Mouse (Mus musculus) neural tube, embryonic 11.5 days (tissue): ENCODE results near the gene Hectd4. TPM values are rescaled to one million over a fixed set of nuclear protein-coding genes. Genes with fewer than 3 reads are reported as not detected.

Source experiments
- ATAC-seq: fragments of 200-750 bp; cut with Nextera tagmentation; 2 replicates; pipeline ENCODE4 v1.8.0; 2017; ENCODE audit warnings: moderate number of reproducible peaks, mild to moderate bottlenecking, moderate TSS enrichment, moderate library complexity; ENCODE audit not compliant: insufficient read depth, low FRiP score, low TSS enrichment
- DNase-seq: peaks from one replicate; pipeline ENCODE4 v3.0.0-alpha.2; 2015; ENCODE audit warnings: low spot score
- H3K27ac ChIP-seq: fragments of 300-500 bp; sonication (generic); 2 replicates; pipeline ENCODE4 v1.5.1; 2014; ENCODE audit warnings: low read depth, mild to moderate bottlenecking, low read length
- H3K27me3 ChIP-seq: fragments of 300-500 bp; sonication (generic); 2 replicates; pipeline ENCODE4 v1.6.1; 2014; ENCODE audit warnings: mild to moderate bottlenecking, low read length, mixed read lengths; ENCODE audit not compliant: control insufficient read depth, insufficient read depth
- H3K36me3 ChIP-seq: fragments of 300-500 bp; sonication (generic); 2 replicates; pipeline ENCODE4 v1.6.1; 2014; ENCODE audit warnings: mild to moderate bottlenecking, low read length, moderate library complexity, mixed read lengths; ENCODE audit not compliant: control insufficient read depth, insufficient read depth
- H3K4me1 ChIP-seq: fragments of 300-500 bp; sonication (generic); 2 replicates; pipeline ENCODE4 v1.6.1; 2014; ENCODE audit warnings: low read length, mixed read lengths; ENCODE audit not compliant: control insufficient read depth, insufficient read depth
- H3K4me2 ChIP-seq: fragments of 300-500 bp; sonication (generic); 2 replicates; pipeline ENCODE4 v1.6.1; 2014; ENCODE audit warnings: low read depth, mild to moderate bottlenecking, moderate library complexity
- H3K4me3 ChIP-seq: fragments of 300-500 bp; sonication (generic); 2 replicates; pipeline ENCODE4 v1.5.1; 2014; ENCODE audit warnings: low read depth, low read length
- H3K9ac ChIP-seq: fragments of 300-500 bp; sonication (generic); 2 replicates; pipeline ENCODE4 v1.6.1; 2014; ENCODE audit warnings: mild to moderate bottlenecking, low read length
- H3K9me3 ChIP-seq: fragments of 300-500 bp; sonication (generic); 2 replicates; pipeline ENCODE4 v1.6.1; 2016; ENCODE audit warnings: low read length; ENCODE audit not compliant: control insufficient read depth
- WGBS: fragments of 180-500 bp; shearing (Covaris S2); extraction: QIAGEN DNeasy Blood & Tissue Kit; methylation state at CpG from one replicate; pipeline ENCODE4 v1.1.7; 2014; 5-methylcytosine and 5-hydroxymethylcytosine counted together
- polyA plus RNA-seq: library from polyadenylated mRNA; unstranded; fragments of >200 nt; fragmentation: Nextera tagmentation; extraction: Ambion mirVana; gene quantifications from 2 replicates; pipeline ENCODE4 v1.2.1, GENCODE M21; 2014

Hectd4 gene
- polyA plus RNA-seq, 1 experiment from 2014 or later: 11.7 TPM

GRCm38 (mm10) chr5:121392667-121393380, 172.8 kb downstream of the Hectd4 start:
- ATAC-seq: no peak
- Histone ChIP-seq H3K4me3 (no peak overlapping the region), H3K27me3 (no peaks in the 10 kb centered on the region), H3K4me1 (no peaks in the 10 kb centered on the region), H3K9ac (no peak overlapping the region), H3K36me3 (no peaks in the 10 kb centered on the region), H3K9me3 (no peaks in the 10 kb centered on the region), H3K4me2 (no peak overlapping the region), H3K27ac (no peak overlapping the region)
- 66% methylated on average over 16 of the region's 16 CpGs for WGBS
- no peak for DNase-seq

- Histone ChIP-seq H3K36me3 (no peaks in the 10 kb centered on the region), H3K4me2 (no peak overlapping the region), H3K4me1 (no peaks in the 10 kb centered on the region), H3K9me3 (no peaks in the 10 kb centered on the region), H3K9ac (no peak overlapping the region), H3K27me3 (no peaks in the 10 kb centered on the region), H3K27ac (no peak overlapping the region), H3K4me3 (no peak overlapping the region)
- 80% methylated on average over 3 of the region's 3 CpGs for WGBS
- ATAC-seq: no peak
- no peak for DNase-seq
These were observed 173.4 kb downstream of the Hectd4 start for GRCm38 (mm10) chr5:121393402-121393801.

DNA sequence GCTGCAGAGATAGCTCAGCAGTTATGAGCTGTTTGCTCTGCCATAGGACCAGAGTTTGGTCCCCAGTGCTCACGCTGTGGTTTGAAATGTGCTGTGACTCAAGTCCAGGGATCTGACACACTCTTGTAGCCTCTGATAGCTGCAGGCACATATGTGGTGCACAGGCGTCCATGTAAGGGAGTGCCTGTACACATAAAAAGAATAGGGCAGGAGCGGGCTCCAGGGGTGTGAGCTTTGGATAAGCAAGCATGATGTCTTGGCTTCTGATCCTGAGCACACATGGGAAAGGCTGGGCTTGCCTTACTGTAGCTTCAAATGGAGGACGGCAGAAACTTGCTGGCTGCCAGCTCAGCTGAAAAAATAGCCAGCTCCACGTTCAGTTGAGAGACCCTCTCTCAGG, 175.6 kb downstream of the Hectd4 start:
- no peak overlapping the region for H3K4me3 ChIP-seq
- no peak overlapping the region for H3K9ac ChIP-seq
- ATAC-seq: no peak
- H3K9me3 ChIP-seq: no peaks in the 10 kb centered on the region
- no peaks in the 10 kb centered on the region for H3K27me3 ChIP-seq
- no peaks in the 10 kb centered on the region for H3K36me3 ChIP-seq
- H3K4me2 ChIP-seq: no peak overlapping the region
- H3K4me1 ChIP-seq: peaks cover 6% of the 10 kb centered on the region; the same call in 1 of the 2 replicates
- 79% methylated on average over 5 of the region's 5 CpGs for WGBS
- H3K27ac ChIP-seq: no peak overlapping the region
- DNase-seq: no peak

GRCm38 (mm10) chr5:121397187-121398145, 177.4 kb downstream of the Hectd4 start, which contains the start of gene Naa25:
TSS of gene Naa25 (plus strand) at chr5:121397936.
- DNase-seq (peak; percentile 98), ATAC-seq (peak; percentile 95)
- H3K9ac ChIP-seq: peak within 1 kb of the TSS; percentile 84
- WGBS: 12% methylated on average over 51 of the region's 53 CpGs
- peak within 1 kb of the TSS; percentile 97 for H3K4me3 ChIP-seq
- peaks cover 6% of the 10 kb centered on the region; the same call in 1 of the 2 replicates for H3K4me1 ChIP-seq
- no peaks in the 10 kb centered on the region for H3K27me3 ChIP-seq
- no peaks in the 10 kb centered on the region for H3K9me3 ChIP-seq
- peak within 1 kb of the TSS; percentile 86 for H3K4me2 ChIP-seq
- H3K36me3 ChIP-seq: no peaks in the 10 kb centered on the region; the same call in 1 of the 2 replicates
- H3K27ac ChIP-seq: peak within 1 kb of the TSS; percentile 49; the same call in 1 of the 2 replicates

- no peaks in the 10 kb centered on the region; the same call in 1 of the 2 replicates for H3K36me3 ChIP-seq
- DNase-seq: peak; percentile 65
- peaks cover 6% of the 10 kb centered on the region; the same call in 1 of the 2 replicates for H3K4me1 ChIP-seq
- under 1% methylated on average over 49 of the region's 67 CpGs for WGBS
- peak overlapping the region; percentile 84 for H3K9ac ChIP-seq
- peak overlapping the region; percentile 86 for H3K4me2 ChIP-seq
- peak overlapping the region; percentile 49; the same call in 1 of the 2 replicates for H3K27ac ChIP-seq
- H3K4me3 ChIP-seq: peak overlapping the region; percentile 97
- no peaks in the 10 kb centered on the region for H3K27me3 ChIP-seq
- peak; percentile 67 for ATAC-seq
- H3K9me3 ChIP-seq: no peaks in the 10 kb centered on the region
These were observed 178.3 kb downstream of the Hectd4 start for GRCm38 (mm10) chr5:121398146-121398964.

GRCm38 (mm10) chr5:121398965-121399462, 179.0 kb downstream of the Hectd4 start:
- Histone ChIP-seq H3K9me3 (no peaks in the 10 kb centered on the region), H3K36me3 (no peaks in the 10 kb centered on the region; the same call in 1 of the 2 replicates), H3K27ac (no peak overlapping the region), H3K9ac (peak overlapping the region; percentile 84), H3K4me2 (peak overlapping the region; percentile 86), H3K27me3 (no peaks in the 10 kb centered on the region), H3K4me1 (peaks cover 6% of the 10 kb centered on the region; the same call in 1 of the 2 replicates), H3K4me3 (peak overlapping the region; percentile 97)
- DNase-seq (no peak), ATAC-seq (no peak)
- 61% methylated on average over 9 of the region's 9 CpGs for WGBS

DNA sequence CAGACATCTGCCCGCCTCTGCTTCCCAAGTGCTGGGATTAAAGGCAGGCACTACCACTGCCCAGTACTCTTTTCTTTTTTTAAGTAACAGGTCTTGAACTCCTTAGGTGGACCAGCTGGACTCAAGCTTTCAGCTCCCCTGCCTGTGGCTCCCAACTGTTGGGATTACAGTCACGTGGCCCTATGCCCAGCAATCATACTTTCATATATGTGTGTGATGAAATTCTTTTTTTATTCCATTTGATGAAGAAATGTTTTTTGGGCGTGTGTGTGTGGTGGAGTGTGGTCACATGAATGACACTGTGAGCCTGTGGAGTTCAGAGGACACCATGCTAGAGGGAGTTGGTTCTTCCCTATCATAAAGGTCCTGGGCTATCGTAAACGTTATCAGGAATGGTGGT, 179.5 kb downstream of the Hectd4 start:
- Histone ChIP-seq H3K4me2 (no peak overlapping the region), H3K27ac (no peak overlapping the region), H3K36me3 (no peaks in the 10 kb centered on the region; the same call in 1 of the 2 replicates), H3K4me1 (peaks cover 6% of the 10 kb centered on the region; the same call in 1 of the 2 replicates), H3K9ac (no peak overlapping the region), H3K9me3 (no peaks in the 10 kb centered on the region), H3K4me3 (no peak overlapping the region), H3K27me3 (no peaks in the 10 kb centered on the region)
- 91% methylated on average over 5 of the region's 5 CpGs for WGBS
- no peak for ATAC-seq
- DNase-seq: no peak

GRCm38 (mm10) chr5:121400064-121400463, 180.0 kb downstream of the Hectd4 start:
- Histone ChIP-seq H3K9me3 (no peaks in the 10 kb centered on the region), H3K4me3 (no peak overlapping the region), H3K4me1 (peaks cover 6% of the 10 kb centered on the region; the same call in 1 of the 2 replicates), H3K27me3 (no peaks in the 10 kb centered on the region), H3K36me3 (no peaks in the 10 kb centered on the region; the same call in 1 of the 2 replicates), H3K9ac (no peak overlapping the region), H3K27ac (no peak overlapping the region), H3K4me2 (no peak overlapping the region)
- ATAC-seq: no peak
- no peak for DNase-seq
- 82% methylated on average over 5 of the region's 5 CpGs for WGBS
